Mouse (Mus musculus) liver, embryonic 16.5 days (tissue): ENCODE data around the gene Ppfia1. TPM values are rescaled to one million over a fixed set of nuclear protein-coding genes. Genes with fewer than 3 reads are reported as not detected.

ENCODE experiments used
- ATAC-seq: fragments of 200-750 bp; cut with Nextera tagmentation; 2 replicates; pipeline ENCODE4 v1.8.0; 2017; ENCODE audit warnings: low read depth, mild to moderate bottlenecking, moderate number of reproducible peaks, moderate library complexity
- H3K27ac ChIP-seq: fragments of 300-500 bp; sonication (generic); 2 replicates; pipeline ENCODE4 v1.5.1; 2014; ENCODE audit warnings: mild to moderate bottlenecking, low read length
- H3K27me3 ChIP-seq: fragments of 300-500 bp; sonication (generic); 2 replicates; pipeline ENCODE4 v1.6.1; 2014; ENCODE audit warnings: low read depth, low read length, mixed read lengths; ENCODE audit not compliant: control insufficient read depth, insufficient read depth
- H3K36me3 ChIP-seq: fragments of 300-500 bp; sonication (generic); 2 replicates; pipeline ENCODE4 v1.6.1; 2014; ENCODE audit warnings: mild to moderate bottlenecking; ENCODE audit not compliant: control insufficient read depth, insufficient read depth
- H3K4me1 ChIP-seq: fragments of 300-500 bp; sonication (generic); 2 replicates; pipeline ENCODE4 v1.6.1; 2014; ENCODE audit warnings: low read depth, low read length, mixed read lengths; ENCODE audit not compliant: control insufficient read depth
- H3K4me2 ChIP-seq: fragments of 300-500 bp; sonication (generic); 2 replicates; pipeline ENCODE4 v1.6.1; 2014; ENCODE audit warnings: low read depth, low read length, mixed read lengths
- H3K4me3 ChIP-seq: fragments of 300-500 bp; sonication (generic); 2 replicates; pipeline ENCODE4 v1.5.1; 2014; ENCODE audit warnings: low read depth, mild to moderate bottlenecking, low read length
- H3K9ac ChIP-seq: fragments of 300-500 bp; sonication (generic); 2 replicates; pipeline ENCODE4 v1.6.1; 2014; ENCODE audit warnings: low read depth, low read length
- H3K9me3 ChIP-seq: fragments of 300-500 bp; sonication (generic); replicated peaks from 2 replicates; pipeline ENCODE4 v1.6.1; 2016; ENCODE audit warnings: low read length; ENCODE audit not compliant: control insufficient read depth
- WGBS: fragments of 180-500 bp; shearing (Covaris S2); extraction: QIAGEN DNeasy Blood & Tissue Kit; methylation state at CpG from one replicate; pipeline ENCODE4 v1.1.7; 2014; ENCODE audit not compliant: insufficient replicate concordance; 5-methylcytosine and 5-hydroxymethylcytosine counted together
- polyA plus RNA-seq: library from polyadenylated mRNA; unstranded; fragments of >200 nt; fragmentation: Nextera tagmentation; extraction: Ambion mirVana; gene quantifications from 2 replicates; pipeline ENCODE4 v1.2.1, GENCODE M21; 2015

Ppfia1 gene
- polyA plus RNA-seq, 1 experiment from 2014 or later: 7.2 TPM

- Histone ChIP-seq H3K4me2 (no peak overlapping the region), H3K4me1 (peaks cover 3% of the 10 kb centered on the region), H3K9me3 (no peaks in the 10 kb centered on the region), H3K36me3 (no peaks in the 10 kb centered on the region), H3K27ac (no peak overlapping the region), H3K4me3 (no peak overlapping the region), H3K9ac (no peak overlapping the region), H3K27me3 (no peaks in the 10 kb centered on the region)
- 42% methylated on average over 6 of the region's 6 CpGs for WGBS
- ATAC-seq: no peak
These were observed 5.0 kb upstream of the Ppfia1 start for GRCm38 (mm10) chr7:144558552-144558951.

- Histone ChIP-seq H3K9me3 (no peaks in the 10 kb centered on the region), H3K4me1 (peaks cover 26% of the 10 kb centered on the region), H3K27ac (0 out of 2 replicates have a peak overlapping the region, but pooled peaks have one; percentile 28), H3K4me2 (peak overlapping the region; percentile 93), H3K36me3 (no peaks in the 10 kb centered on the region; the same call in 1 of the 2 replicates), H3K9ac (peak overlapping the region; percentile 62), H3K4me3 (peak overlapping the region; percentile 93), H3K27me3 (no peaks in the 10 kb centered on the region)
- ATAC-seq: no peak
- WGBS: 26% methylated on average over 8 of the region's 8 CpGs
These were observed 569 bp upstream of the Ppfia1 start for GRCm38 (mm10) chr7:144554123-144554472.

GRCm38 (mm10) chr7:144552274-144552673 is 1.3 kb downstream of the Ppfia1 start:
- H3K36me3 ChIP-seq: no peaks in the 10 kb centered on the region; the same call in 1 of the 2 replicates
- H3K4me1 ChIP-seq: peaks cover 26% of the 10 kb centered on the region
- WGBS: 77% methylated on average over 8 of the region's 8 CpGs

GRCm38 (mm10) chr7:144550811-144551210 is 2.7 kb downstream of the Ppfia1 start:
- no peaks in the 10 kb centered on the region for H3K9me3 ChIP-seq
- no peak overlapping the region for H3K4me3 ChIP-seq
- no peak overlapping the region for H3K4me2 ChIP-seq
- H3K4me1 ChIP-seq: peaks cover 26% of the 10 kb centered on the region
- WGBS: 17% methylated on average over 1 of the region's 1 CpGs
- no peak for ATAC-seq
- H3K36me3 ChIP-seq: no peaks in the 10 kb centered on the region; the same call in 1 of the 2 replicates
- no peak overlapping the region for H3K9ac ChIP-seq
- H3K27ac ChIP-seq: no peak overlapping the region
- H3K27me3 ChIP-seq: no peaks in the 10 kb centered on the region

More at GRCm38 (mm10) chr7:144552274-144552673, 1.3 kb downstream of the Ppfia1 start:
- peak overlapping the region; percentile 93; the same call in 1 of the 2 replicates for H3K4me3 ChIP-seq
- peak overlapping the region; percentile 93 for H3K4me2 ChIP-seq
- no peak for ATAC-seq
- peak overlapping the region; percentile 92; the same call in 1 of the 2 replicates for H3K9ac ChIP-seq
- no peaks in the 10 kb centered on the region for H3K9me3 ChIP-seq
- H3K27me3 ChIP-seq: no peaks in the 10 kb centered on the region
- no peak overlapping the region for H3K27ac ChIP-seq

GRCm38 (mm10) chr7:144549904-144550566 is 3.5 kb downstream of the Ppfia1 start:
- no peak overlapping the region for H3K9ac ChIP-seq
- whole genome bisulfite sequencing: 86% methylated on average over 2 of the region's 2 CpGs
- H3K36me3 ChIP-seq: no peaks in the 10 kb centered on the region; the same call in 1 of the 2 replicates
- H3K4me2 ChIP-seq: no peak overlapping the region
- peaks cover 26% of the 10 kb centered on the region for H3K4me1 ChIP-seq
- H3K27ac ChIP-seq: no peak overlapping the region
- ATAC-seq: no peak
- no peak overlapping the region for H3K4me3 ChIP-seq
- H3K9me3 ChIP-seq: no peaks in the 10 kb centered on the region
- H3K27me3 ChIP-seq: no peaks in the 10 kb centered on the region

GRCm38 (mm10) chr7:144545231-144545630 is 8.3 kb downstream of the Ppfia1 start:
- H3K4me2 ChIP-seq: no peak overlapping the region
- WGBS: 69% methylated on average over 3 of the region's 3 CpGs

GRCm38 (mm10) chr7:144541351-144541750 is 12.2 kb downstream of the Ppfia1 start:
- no peaks in the 10 kb centered on the region for H3K27me3 ChIP-seq
- no peak overlapping the region for H3K4me2 ChIP-seq
- H3K4me1 ChIP-seq: peaks cover 14% of the 10 kb centered on the region
- no peaks in the 10 kb centered on the region for H3K36me3 ChIP-seq
- no peaks in the 10 kb centered on the region for H3K9me3 ChIP-seq
- no peak overlapping the region for H3K9ac ChIP-seq
- 41% methylated on average over 5 of the region's 5 CpGs for WGBS
- H3K27ac ChIP-seq: no peak overlapping the region
- H3K4me3 ChIP-seq: no peak overlapping the region
- no peak for ATAC-seq

More at GRCm38 (mm10) chr7:144545231-144545630, 8.3 kb downstream of the Ppfia1 start:
- Histone ChIP-seq H3K4me3 (no peak overlapping the region), H3K36me3 (no peaks in the 10 kb centered on the region; the same call in 1 of the 2 replicates), H3K27ac (no peak overlapping the region), H3K4me1 (peaks cover 7% of the 10 kb centered on the region), H3K9me3 (no peaks in the 10 kb centered on the region), H3K27me3 (no peaks in the 10 kb centered on the region), H3K9ac (no peak overlapping the region)
- no peak for ATAC-seq

GRCm38 (mm10) chr7:144539146-144539545 is 14.4 kb downstream of the Ppfia1 start:
- Histone ChIP-seq H3K36me3 (no peaks in the 10 kb centered on the region), H3K4me1 (peaks cover 14% of the 10 kb centered on the region), H3K4me2 (no peak overlapping the region), H3K9me3 (no peaks in the 10 kb centered on the region), H3K27me3 (no peaks in the 10 kb centered on the region), H3K4me3 (no peak overlapping the region), H3K27ac (peak overlapping the region; percentile 42; the same call in 1 of the 2 replicates), H3K9ac (no peak overlapping the region)
- 24% methylated on average over 2 of the region's 2 CpGs for WGBS
- peak; percentile 90 for ATAC-seq

GRCm38 (mm10) chr7:144538030-144538644 is 15.4 kb downstream of the Ppfia1 start:
- ATAC-seq: no peak
- Histone ChIP-seq H3K4me3 (no peak overlapping the region), H3K9ac (no peak overlapping the region), H3K36me3 (no peaks in the 10 kb centered on the region), H3K27me3 (no peaks in the 10 kb centered on the region), H3K4me2 (no peak overlapping the region), H3K4me1 (peaks cover 14% of the 10 kb centered on the region), H3K27ac (no peak overlapping the region), H3K9me3 (no peaks in the 10 kb centered on the region)
- WGBS: 82% methylated on average over 4 of the region's 4 CpGs
